Mouse (Mus musculus): ENCODE data around the gene Gm20809.
"Not testable (repeated sequence)": the region's sequence is repeated elsewhere in the genome, so short reads cannot be mapped to it uniquely, and the experiment has no call there.

The Gm20809 gene

GRCm38 (mm10) chrY:24454757-24455156 lies at the start of gene Gm20809:
Gene Gm20809 (plus strand): TSS chrY:24455057.
- not testable (repeated sequence) for DNase-seq
